Mouse (Mus musculus): ENCODE results near the gene Afap1.

The Afap1 gene

GRCm38 (mm10) chr5:35896556-35896955 lies 3.4 kb downstream of the Afap1 start:
- DNase-seq (ENCODE audit: extremely low read depth, insufficient read length, low spot score): no peak

- no peak for DNase-seq (ENCODE audit: extremely low read depth, insufficient read length, low spot score)
These were observed 4.0 kb downstream of the Afap1 start for GRCm38 (mm10) chr5:35897147-35897546.

- DNase-seq (ENCODE audit: extremely low read depth, insufficient read length, low spot score): no peak
These were observed 5.0 kb downstream of the Afap1 start for GRCm38 (mm10) chr5:35898114-35898513.

- DNase-seq (ENCODE audit: extremely low read depth, insufficient read length, low spot score): no peak
These were observed 5.9 kb downstream of the Afap1 start for GRCm38 (mm10) chr5:35898994-35899393.

- DNase-seq (ENCODE audit: extremely low read depth, insufficient read length, low spot score): no peak
These were observed 7.5 kb downstream of the Afap1 start for GRCm38 (mm10) chr5:35900401-35901225.

GRCm38 (mm10) chr5:35901226-35901809 lies 8.2 kb downstream of the Afap1 start:
- no peak for DNase-seq (ENCODE audit: extremely low read depth, insufficient read length, low spot score)

GRCm38 (mm10) chr5:35903456-35903855 lies 10.3 kb downstream of the Afap1 start:
- no peak for DNase-seq (ENCODE audit: extremely low read depth, insufficient read length, low spot score)

GRCm38 (mm10) chr5:35905283-35905682 lies 12.2 kb downstream of the Afap1 start:
- no peak for DNase-seq (ENCODE audit: extremely low read depth, insufficient read length, low spot score)

GRCm38 (mm10) chr5:35907090-35907489 lies 14.0 kb downstream of the Afap1 start:
- no peak for DNase-seq (ENCODE audit: extremely low read depth, insufficient read length, low spot score)

GRCm38 (mm10) chr5:35907633-35908426 lies 14.7 kb downstream of the Afap1 start:
- DNase-seq (ENCODE audit: extremely low read depth, insufficient read length, low spot score): peak; percentile 87

GRCm38 (mm10) chr5:35908626-35909443 lies 15.7 kb downstream of the Afap1 start:
- DNase-seq (ENCODE audit: extremely low read depth, insufficient read length, low spot score): no peak

GRCm38 (mm10) chr5:35915629-35916300 lies 22.6 kb downstream of the Afap1 start:
- no peak for DNase-seq (ENCODE audit: extremely low read depth, insufficient read length, low spot score)

GRCm38 (mm10) chr5:35916666-35917065 lies 23.5 kb downstream of the Afap1 start:
- no peak for DNase-seq (ENCODE audit: extremely low read depth, insufficient read length, low spot score)

GRCm38 (mm10) chr5:35918387-35918786 lies 25.3 kb downstream of the Afap1 start:
- no peak for DNase-seq (ENCODE audit: extremely low read depth, insufficient read length, low spot score)

- no peak for DNase-seq (ENCODE audit: extremely low read depth, insufficient read length, low spot score)
These were observed 27.0 kb downstream of the Afap1 start for GRCm38 (mm10) chr5:35920076-35920475.

GRCm38 (mm10) chr5:35920557-35920956 lies 27.4 kb downstream of the Afap1 start:
- DNase-seq (ENCODE audit: extremely low read depth, insufficient read length, low spot score): no peak

GRCm38 (mm10) chr5:35921141-35921540 lies 28.0 kb downstream of the Afap1 start:
- DNase-seq (ENCODE audit: extremely low read depth, insufficient read length, low spot score): no peak

- no peak for DNase-seq (ENCODE audit: extremely low read depth, insufficient read length, low spot score)
These were observed 28.6 kb downstream of the Afap1 start for GRCm38 (mm10) chr5:35921595-35922254.

- DNase-seq (ENCODE audit: extremely low read depth, insufficient read length, low spot score): peak; percentile 25
These were observed 30.3 kb downstream of the Afap1 start for GRCm38 (mm10) chr5:35923448-35923847.
